Mouse (Mus musculus) stomach, embryonic 15.5 days (tissue): Measurements from ENCODE around the gene Hcar1. TPM values are rescaled to one million over a fixed set of nuclear protein-coding genes. Genes with fewer than 3 reads are reported as not detected.

Source experiments
- ATAC-seq: fragments of 200-750 bp; cut with Nextera tagmentation; 2 replicates; pipeline ENCODE4 v1.8.0; 2017; ENCODE audit warnings: low read depth, moderate number of reproducible peaks, moderate TSS enrichment; ENCODE audit not compliant: insufficient read depth, low FRiP score
- H3K27ac ChIP-seq: fragments of 300-500 bp; sonication (generic); 2 replicates; pipeline ENCODE4 v1.5.1; 2015; ENCODE audit warnings: mild to moderate bottlenecking, inconsistent platforms
- H3K27me3 ChIP-seq: fragments of 300-500 bp; sonication (generic); replicated peaks from 2 replicates; pipeline ENCODE4 v1.6.1; 2015; ENCODE audit warnings: inconsistent platforms
- H3K36me3 ChIP-seq: fragments of 300-500 bp; sonication (generic); 2 replicates; pipeline ENCODE4 v1.6.1; 2015; ENCODE audit warnings: inconsistent platforms
- H3K4me1 ChIP-seq: fragments of 300-500 bp; sonication (generic); 2 replicates; pipeline ENCODE4 v1.6.1; 2015; ENCODE audit warnings: inconsistent platforms
- H3K4me2 ChIP-seq: fragments of 300-500 bp; sonication (generic); 2 replicates; pipeline ENCODE4 v1.6.1; 2015; ENCODE audit warnings: mild to moderate bottlenecking, inconsistent platforms
- H3K4me3 ChIP-seq: fragments of 300-500 bp; sonication (generic); replicated peaks from 2 replicates; pipeline ENCODE4 v1.5.1; 2015; ENCODE audit warnings: inconsistent platforms
- H3K9ac ChIP-seq: fragments of 300-500 bp; sonication (generic); 2 replicates; pipeline ENCODE4 v1.6.1; 2015; ENCODE audit warnings: inconsistent platforms
- H3K9me3 ChIP-seq: fragments of 300-500 bp; sonication (generic); 2 replicates; pipeline ENCODE4 v1.6.1; 2016; ENCODE audit warnings: inconsistent platforms
- WGBS: fragments of 180-500 bp; shearing (Covaris S2); methylation state at CpG from one replicate; pipeline ENCODE4 v1.1.7; 2015; 5-methylcytosine and 5-hydroxymethylcytosine counted together
- polyA plus RNA-seq: library from polyadenylated mRNA; unstranded; fragments of >200 nt; fragmentation: Nextera tagmentation; extraction: Ambion mirVana; gene quantifications from 2 replicates; pipeline ENCODE4 v1.2.1, GENCODE M21; 2015

Gene Hcar1
- polyA plus RNA-seq, 1 experiment from 2014 or later, result 4.6 TPM

DNA sequence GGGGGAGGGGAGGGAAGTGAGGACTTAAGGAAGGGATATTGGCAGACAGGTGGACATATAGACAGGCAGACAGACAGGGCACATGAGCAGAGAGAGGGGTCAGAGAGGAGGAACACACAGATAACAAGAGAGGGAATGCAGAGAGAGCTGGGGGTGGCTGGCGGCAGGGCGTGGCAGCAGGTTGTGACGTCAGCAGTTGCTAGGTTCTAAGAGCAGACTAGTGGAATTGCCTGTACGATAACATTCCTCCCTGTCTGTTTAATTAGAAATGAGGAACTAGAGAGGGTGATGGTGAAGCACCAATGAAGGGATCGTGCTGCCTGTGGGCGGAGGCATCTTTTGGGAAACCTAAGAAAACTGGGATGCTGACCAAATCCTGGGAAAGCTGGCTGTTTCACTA, 11.8 kb upstream of the Hcar1 start:
- Histone ChIP-seq H3K9me3 (no peaks in the 10 kb centered on the region), H3K27me3 (no peaks in the 10 kb centered on the region), H3K4me1 (peaks cover 5% of the 10 kb centered on the region; the same call in 1 of the 2 replicates), H3K4me3 (no peak overlapping the region), H3K27ac (no peak overlapping the region), H3K4me2 (peak overlapping the region; percentile 13; the same call in 1 of the 2 replicates), H3K36me3 (no peaks in the 10 kb centered on the region), H3K9ac (no peak overlapping the region)
- ATAC-seq, result no peak
- WGBS, result 38% methylated on average over 6 of the region's 6 CpGs

DNA sequence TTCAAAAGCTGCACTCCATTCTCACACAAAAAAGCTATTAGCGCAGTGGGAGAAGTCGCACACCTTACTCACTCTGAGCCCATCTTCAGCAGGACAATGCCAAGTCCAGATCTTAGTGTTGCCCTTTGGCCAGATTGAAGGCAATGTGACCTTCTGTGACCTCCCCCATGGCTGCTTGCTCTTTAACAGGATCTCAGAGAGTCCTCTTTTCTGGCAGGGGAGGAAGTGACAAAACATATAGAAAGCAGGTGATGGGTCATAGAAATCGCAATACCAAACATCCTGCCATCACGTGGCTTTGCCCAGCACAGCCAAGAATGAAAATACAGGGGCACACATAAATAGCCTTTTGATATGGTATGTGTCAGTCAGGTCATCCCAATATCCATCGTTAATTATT, 11.2 kb upstream of the Hcar1 start:
- 75% methylated on average over 5 of the region's 5 CpGs for WGBS
- ATAC-seq, result no peak
- H3K9ac ChIP-seq, result no peak overlapping the region
- peaks cover 5% of the 10 kb centered on the region; the same call in 1 of the 2 replicates for H3K4me1 ChIP-seq
- H3K9me3 ChIP-seq, result no peaks in the 10 kb centered on the region
- no peak overlapping the region for H3K27ac ChIP-seq
- no peaks in the 10 kb centered on the region for H3K36me3 ChIP-seq
- no peak overlapping the region for H3K4me3 ChIP-seq
- H3K27me3 ChIP-seq, result no peaks in the 10 kb centered on the region
- H3K4me2 ChIP-seq, result no peak overlapping the region

DNA sequence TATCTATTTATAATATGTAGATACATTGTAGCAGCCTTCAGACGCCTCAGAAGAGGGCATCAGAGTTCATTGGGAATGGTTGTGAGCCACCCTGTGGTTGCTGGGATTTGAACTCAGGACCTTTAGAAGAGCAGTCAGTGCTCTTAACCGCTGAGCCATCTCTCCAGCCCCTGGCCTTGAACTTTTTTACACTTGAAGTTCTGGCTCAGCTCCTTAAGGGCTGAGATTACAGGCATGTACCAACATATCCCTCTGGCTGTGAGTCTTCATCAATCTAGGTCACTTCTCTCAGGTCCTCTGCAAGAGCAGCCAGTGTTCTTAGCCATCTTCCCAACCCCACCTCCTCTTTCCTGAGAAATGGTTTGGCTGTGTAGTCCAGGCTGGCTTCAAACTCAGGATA, 10.5 kb upstream of the Hcar1 start:
- no peaks in the 10 kb centered on the region for H3K27me3 ChIP-seq
- H3K9ac ChIP-seq, result no peak overlapping the region
- H3K4me2 ChIP-seq, result no peak overlapping the region
- H3K9me3 ChIP-seq, result no peaks in the 10 kb centered on the region
- no peak for ATAC-seq
- peaks cover 5% of the 10 kb centered on the region; the same call in 1 of the 2 replicates for H3K4me1 ChIP-seq
- WGBS, result 71% methylated on average over 2 of the region's 2 CpGs
- no peak overlapping the region for H3K4me3 ChIP-seq
- no peak overlapping the region for H3K27ac ChIP-seq
- no peaks in the 10 kb centered on the region for H3K36me3 ChIP-seq

DNA sequence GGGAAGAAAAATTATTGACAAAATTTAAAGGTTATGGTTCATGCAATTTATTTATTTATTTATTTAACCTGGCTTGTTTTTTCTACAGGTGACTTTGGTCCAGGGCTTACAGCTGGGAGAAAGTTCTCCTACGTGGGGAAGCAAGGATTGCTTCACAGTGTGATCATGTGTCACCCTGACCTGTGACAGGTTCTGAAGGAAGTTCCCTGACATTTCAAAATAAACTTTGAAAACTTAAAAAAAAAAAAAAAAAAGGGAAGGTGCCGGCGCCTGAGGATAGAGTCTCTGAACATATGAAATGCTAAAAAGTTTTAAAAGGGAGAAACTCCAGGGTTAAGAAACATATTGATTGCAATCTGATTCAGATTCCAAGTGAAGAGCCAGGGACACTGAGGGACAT, 6.5 kb upstream of the Hcar1 start:
- Histone ChIP-seq H3K27ac (no peak overlapping the region), H3K4me1 (0 out of 2 replicates have a peak, but pooled peaks cover under 1% of the 10 kb centered on the region), H3K36me3 (no peaks in the 10 kb centered on the region), H3K4me3 (no peak overlapping the region), H3K9me3 (no peaks in the 10 kb centered on the region), H3K27me3 (no peaks in the 10 kb centered on the region), H3K4me2 (no peak overlapping the region), H3K9ac (no peak overlapping the region)
- ATAC-seq, result no peak
- WGBS, result 69% methylated on average over 3 of the region's 3 CpGs

DNA sequence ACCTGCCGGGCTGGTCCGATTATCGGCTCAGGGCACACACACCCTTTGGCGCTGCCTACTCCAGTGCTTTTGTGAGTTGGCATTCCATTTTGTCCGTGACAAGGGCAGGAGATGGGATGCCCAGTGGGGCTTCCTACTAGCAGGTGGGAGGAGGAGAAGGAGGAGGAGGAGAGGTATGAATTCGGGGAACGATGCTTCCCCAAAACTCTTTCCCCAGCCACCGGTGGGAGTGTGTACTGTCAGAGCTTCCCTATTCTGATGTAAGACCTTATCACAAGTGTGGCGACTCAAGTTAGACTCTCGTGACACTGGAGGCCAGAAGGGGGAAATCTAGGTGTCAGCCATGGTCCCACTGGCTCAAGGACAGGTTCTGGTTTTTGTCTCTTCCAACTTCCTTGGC, 4.5 kb upstream of the Hcar1 start:
- H3K4me2 ChIP-seq, result no peak overlapping the region
- H3K27me3 ChIP-seq, result no peaks in the 10 kb centered on the region
- ATAC-seq, result no peak
- 75% methylated on average over 10 of the region's 10 CpGs for WGBS
- H3K9me3 ChIP-seq, result no peaks in the 10 kb centered on the region
- H3K27ac ChIP-seq, result no peak overlapping the region
- no peak overlapping the region for H3K9ac ChIP-seq
- peaks cover 9% of the 10 kb centered on the region for H3K4me1 ChIP-seq
- no peaks in the 10 kb centered on the region for H3K36me3 ChIP-seq
- H3K4me3 ChIP-seq, result no peak overlapping the region

DNA sequence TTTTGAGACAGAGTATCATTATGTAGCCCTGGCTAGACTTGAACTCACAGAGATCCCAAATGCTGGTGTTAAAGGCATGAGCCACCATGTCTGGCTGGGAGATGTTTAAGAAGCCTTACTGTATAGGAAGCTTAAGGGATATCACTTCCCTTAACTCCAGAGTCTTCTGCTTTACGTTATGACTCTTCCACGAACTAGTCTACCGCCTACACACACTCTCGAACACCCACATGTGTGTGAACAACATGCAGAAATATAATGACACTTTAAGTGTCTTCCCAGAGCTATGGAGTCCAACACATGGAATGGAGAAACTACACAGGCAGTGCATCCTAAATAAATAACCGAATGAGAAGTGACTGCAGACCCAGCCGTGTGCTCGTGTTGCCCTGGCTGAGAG, 4.1 kb upstream of the Hcar1 start:
- no peak for ATAC-seq
- Histone ChIP-seq H3K4me2 (no peak overlapping the region), H3K9me3 (no peaks in the 10 kb centered on the region), H3K36me3 (no peaks in the 10 kb centered on the region), H3K27ac (no peak overlapping the region), H3K27me3 (no peaks in the 10 kb centered on the region), H3K4me1 (peaks cover 13% of the 10 kb centered on the region), H3K4me3 (no peak overlapping the region), H3K9ac (no peak overlapping the region)
- 70% methylated on average over 7 of the region's 7 CpGs for WGBS

DNA sequence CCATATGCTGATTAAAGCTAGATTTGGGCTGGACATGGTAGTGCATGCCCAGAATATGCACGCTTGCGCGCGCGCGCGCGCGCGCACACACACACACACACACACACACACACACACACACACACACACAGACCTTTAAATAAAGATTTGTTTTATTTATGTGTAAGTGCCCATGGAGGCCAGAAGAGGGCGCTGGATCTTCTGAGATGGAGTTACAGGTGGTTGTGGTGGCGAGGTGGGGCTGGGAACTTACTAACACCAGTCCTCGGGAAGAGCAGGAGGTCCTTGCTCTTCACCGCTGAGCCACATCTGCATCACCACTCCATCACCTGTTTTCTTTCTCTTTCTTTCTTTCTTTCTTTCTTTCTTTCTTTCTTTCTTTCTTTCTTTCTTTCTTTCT, 958 bp upstream of the Hcar1 start:
- no peak overlapping the region for H3K9ac ChIP-seq
- H3K4me2 ChIP-seq, result peak overlapping the region; percentile 45; the same call in 1 of the 2 replicates
- H3K27me3 ChIP-seq, result no peaks in the 10 kb centered on the region
- 83% methylated on average over 14 of the region's 14 CpGs for WGBS
- H3K27ac ChIP-seq, result peak overlapping the region; percentile 83
- peaks cover 22% of the 10 kb centered on the region for H3K4me1 ChIP-seq
- ATAC-seq, result no peak
- H3K9me3 ChIP-seq, result no peaks in the 10 kb centered on the region
- no peak overlapping the region for H3K4me3 ChIP-seq
- no peaks in the 10 kb centered on the region for H3K36me3 ChIP-seq

DNA sequence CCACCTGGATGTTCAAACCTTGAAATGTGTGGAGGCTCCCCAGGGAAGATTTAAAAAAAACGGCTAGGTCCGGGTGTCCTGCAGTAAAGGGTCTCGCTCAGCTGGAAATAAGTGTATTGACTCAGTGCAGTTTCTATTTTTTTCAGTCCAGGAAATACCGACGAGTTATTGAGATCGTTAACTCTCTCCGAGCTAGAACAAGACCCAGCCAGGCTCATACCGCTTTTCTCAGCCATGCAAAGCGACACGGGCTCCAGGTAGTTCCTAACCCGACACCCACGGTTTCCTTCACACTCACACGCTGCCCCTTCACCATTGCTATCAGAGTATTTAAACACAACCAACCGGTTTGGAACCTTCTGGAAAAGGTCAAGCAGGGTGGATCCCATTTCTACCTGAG, 1.8 kb downstream of the Hcar1 start:
- no peak for ATAC-seq

DNA sequence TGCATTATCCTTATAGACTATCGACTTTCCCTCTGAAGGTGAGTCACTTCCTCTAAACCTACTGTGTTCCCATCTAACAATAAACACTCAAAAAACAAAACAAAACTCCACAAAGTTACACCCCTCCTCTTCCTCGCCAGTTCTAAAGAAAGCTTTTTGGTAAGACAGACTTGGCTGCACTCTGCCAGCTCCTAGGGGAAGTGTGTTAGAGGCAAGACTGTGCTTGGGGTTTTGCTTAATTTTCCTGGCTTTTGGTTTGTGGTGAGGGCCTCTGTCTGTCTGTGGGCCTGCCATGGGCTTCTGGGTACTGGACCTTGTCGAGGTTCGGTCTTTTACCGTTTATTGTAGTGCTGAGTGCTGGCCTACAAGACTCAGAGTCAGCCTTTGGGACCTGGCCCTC, 5.6 kb downstream of the Hcar1 start:
- 83% methylated on average over 5 of the region's 5 CpGs for WGBS
- ATAC-seq, result no peak

More for the DNA sequence above, 1.8 kb downstream of the Hcar1 start:
- peaks cover 22% of the 10 kb centered on the region for H3K4me1 ChIP-seq
- no peaks in the 10 kb centered on the region for H3K36me3 ChIP-seq
- 37% methylated on average over 14 of the region's 14 CpGs for WGBS
- H3K27ac ChIP-seq, result no peak overlapping the region
- peak overlapping the region; percentile 21 for H3K4me3 ChIP-seq
- no peaks in the 10 kb centered on the region for H3K9me3 ChIP-seq
- no peaks in the 10 kb centered on the region for H3K27me3 ChIP-seq
- no peak overlapping the region for H3K9ac ChIP-seq
- peak overlapping the region; percentile 45 for H3K4me2 ChIP-seq

DNA sequence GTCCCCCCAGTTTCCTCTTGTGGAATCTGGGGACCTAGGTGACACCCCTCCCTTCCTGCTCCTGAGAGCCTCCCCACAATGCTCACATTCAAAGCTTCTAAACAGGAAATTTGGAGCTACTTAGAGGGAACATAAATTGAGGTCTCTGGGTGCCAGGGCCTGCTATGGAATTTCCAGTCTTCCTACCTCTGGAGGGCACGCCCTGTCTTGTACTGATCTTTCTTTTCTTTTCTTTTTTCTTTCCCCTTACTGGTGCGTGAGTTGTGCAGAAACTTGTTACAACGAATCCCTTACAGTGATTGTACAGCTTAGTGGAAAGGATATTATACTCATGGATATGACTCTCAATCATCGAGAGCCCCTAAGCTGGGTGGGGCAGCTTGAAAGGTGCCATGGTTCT, 10.2 kb downstream of the Hcar1 start:
- Histone ChIP-seq H3K4me2 (no peak overlapping the region), H3K4me1 (no peaks in the 10 kb centered on the region), H3K36me3 (no peaks in the 10 kb centered on the region), H3K4me3 (no peak overlapping the region), H3K9me3 (no peaks in the 10 kb centered on the region), H3K9ac (no peak overlapping the region), H3K27ac (peak overlapping the region; percentile 62), H3K27me3 (no peaks in the 10 kb centered on the region)
- WGBS, result 78% methylated on average over 4 of the region's 4 CpGs
- ATAC-seq, result no peak

More for the DNA sequence above, 5.6 kb downstream of the Hcar1 start:
- Histone ChIP-seq H3K27me3 (no peaks in the 10 kb centered on the region), H3K36me3 (no peaks in the 10 kb centered on the region), H3K9ac (no peak overlapping the region), H3K27ac (no peak overlapping the region), H3K9me3 (no peaks in the 10 kb centered on the region), H3K4me1 (peaks cover 12% of the 10 kb centered on the region), H3K4me3 (no peak overlapping the region), H3K4me2 (no peak overlapping the region)

DNA sequence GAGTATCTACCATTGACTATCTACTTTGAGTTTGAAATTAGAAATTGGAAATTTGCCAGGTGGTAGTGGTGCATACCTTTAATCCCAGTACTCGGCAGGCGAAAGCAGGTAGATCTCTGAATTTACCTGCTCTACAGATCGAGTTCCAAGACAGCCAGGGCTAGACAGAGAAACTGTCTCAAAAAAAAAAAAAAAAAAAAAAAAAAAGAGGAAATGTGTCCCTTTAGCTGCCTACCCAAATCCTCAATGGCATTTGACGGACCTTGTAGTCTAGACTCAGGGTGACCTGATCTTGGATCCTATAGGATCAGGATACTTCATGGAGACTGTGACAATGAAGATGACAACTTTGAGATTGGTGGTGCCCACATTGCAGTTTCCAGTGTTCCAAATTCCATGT, 13.4 kb downstream of the Hcar1 start:
- Histone ChIP-seq H3K9ac (no peak overlapping the region), H3K4me3 (no peak overlapping the region), H3K36me3 (no peaks in the 10 kb centered on the region), H3K27me3 (no peaks in the 10 kb centered on the region), H3K27ac (no peak overlapping the region), H3K4me2 (no peak overlapping the region), H3K4me1 (no peaks in the 10 kb centered on the region), H3K9me3 (no peaks in the 10 kb centered on the region)
- no peak for ATAC-seq
- 80% methylated on average over 4 of the region's 4 CpGs for WGBS

DNA sequence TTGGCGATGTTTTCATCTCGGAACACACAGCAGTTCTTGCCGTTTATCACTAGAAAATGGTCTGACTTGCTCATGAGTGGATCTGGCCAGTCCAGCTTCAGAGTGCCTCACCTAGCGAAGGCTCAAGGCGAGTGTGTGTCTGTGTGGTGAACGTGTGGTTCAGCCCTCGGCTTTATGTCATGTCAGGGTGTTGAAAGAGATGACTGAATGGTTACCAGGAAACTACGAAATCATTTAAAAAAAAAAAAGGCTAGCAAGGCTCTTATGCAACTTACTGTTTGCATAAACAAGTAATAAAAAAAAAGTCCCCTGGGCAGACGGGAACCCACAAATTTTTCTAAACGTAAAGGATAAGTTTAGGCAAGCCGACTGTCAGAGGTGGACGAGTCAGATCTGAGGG, 14.5 kb downstream of the Hcar1 start, which contains the start of gene Hcar2:
Gene Hcar2, minus strand, starts transcription at position 135 of the 400 bp plus-strand sequence.
- ATAC-seq, result no peak
- WGBS, result 60% methylated on average over 12 of the region's 12 CpGs

DNA sequence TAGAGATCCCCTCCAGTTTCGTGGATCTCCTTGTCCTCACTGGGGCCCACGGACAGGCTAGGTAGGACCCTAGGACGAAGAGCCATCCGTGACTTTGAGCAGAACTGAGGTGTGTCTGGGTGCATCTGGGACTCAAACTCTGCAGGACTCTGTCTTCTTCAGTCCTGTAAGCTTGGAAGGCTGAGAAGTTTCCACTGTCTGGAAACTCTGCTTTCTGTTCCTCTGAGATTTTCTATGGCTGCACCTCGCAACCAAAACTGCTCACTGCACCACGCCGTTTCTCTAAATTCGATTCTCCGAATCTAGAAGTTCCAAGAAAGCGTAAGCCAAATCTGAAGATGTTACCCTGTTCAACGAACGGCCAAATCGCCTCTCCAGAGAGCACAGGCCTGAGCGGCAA, 15.9 kb downstream of the Hcar1 start:
- H3K4me3 ChIP-seq, result no peak overlapping the region
- H3K36me3 ChIP-seq, result no peaks in the 10 kb centered on the region
- no peak for ATAC-seq
- H3K4me2 ChIP-seq, result no peak overlapping the region
- 84% methylated on average over 14 of the region's 14 CpGs for WGBS
- no peak overlapping the region for H3K9ac ChIP-seq
- H3K27ac ChIP-seq, result no peak overlapping the region
- no peaks in the 10 kb centered on the region for H3K4me1 ChIP-seq
- H3K27me3 ChIP-seq, result no peaks in the 10 kb centered on the region
- H3K9me3 ChIP-seq, result no peaks in the 10 kb centered on the region

More for the DNA sequence above, 14.5 kb downstream of the Hcar1 start, which contains the start of gene Hcar2:
- H3K9me3 ChIP-seq, result no peaks in the 10 kb centered on the region
- no peak within 1 kb of the TSS for H3K9ac ChIP-seq
- no peaks in the 10 kb centered on the region for H3K4me1 ChIP-seq
- H3K27ac ChIP-seq, result 0 out of 2 replicates have a peak within 1 kb of the TSS, but pooled peaks have one; percentile 44
- no peak within 1 kb of the TSS for H3K4me2 ChIP-seq
- H3K4me3 ChIP-seq, result no peak within 1 kb of the TSS
- H3K36me3 ChIP-seq, result no peaks in the 10 kb centered on the region
- H3K27me3 ChIP-seq, result no peaks in the 10 kb centered on the region
